Mouse (Mus musculus) stomach, postnatal 0 days (tissue): ENCODE results near the gene Celsr2. TPM values are rescaled to one million over a fixed set of nuclear protein-coding genes. Genes with fewer than 3 reads are reported as not detected.

ENCODE experiments used
- ATAC-seq: fragments of 200-750 bp; cut with Nextera tagmentation; 2 replicates; pipeline ENCODE4 v1.8.0; 2017; ENCODE audit not compliant: low FRiP score, low TSS enrichment
- DNase-seq: peaks from one replicate; pipeline ENCODE4 v3.0.0-alpha.2; 2016; ENCODE audit warnings: low spot score
- H3K27ac ChIP-seq: fragments of 300-500 bp; sonication (generic); replicated peaks from 2 replicates; pipeline ENCODE4 v1.5.1; 2014; ENCODE audit warnings: mild to moderate bottlenecking, control low read depth
- H3K27me3 ChIP-seq: fragments of 300-500 bp; sonication (generic); 2 replicates; pipeline ENCODE4 v1.6.1; 2014; ENCODE audit warnings: low read length; ENCODE audit not compliant: control insufficient read depth, insufficient read depth
- H3K36me3 ChIP-seq: fragments of 300-500 bp; sonication (generic); 2 replicates; pipeline ENCODE4 v1.6.1; 2014; ENCODE audit warnings: low read length, mixed read lengths; ENCODE audit not compliant: control insufficient read depth, insufficient read depth
- H3K4me1 ChIP-seq: fragments of 300-500 bp; sonication (generic); replicated peaks from 2 replicates; pipeline ENCODE4 v1.6.1; 2014; ENCODE audit warnings: antibody characterized with exemption; ENCODE audit not compliant: control insufficient read depth, insufficient read depth
- H3K4me2 ChIP-seq: fragments of 300-500 bp; sonication (generic); replicated peaks from 2 replicates; pipeline ENCODE4 v1.6.1; 2014; ENCODE audit warnings: low read depth, mild to moderate bottlenecking, control low read depth, moderate library complexity
- H3K4me3 ChIP-seq: fragments of 300-500 bp; sonication (generic); 2 replicates; pipeline ENCODE4 v1.5.1; 2014; ENCODE audit warnings: low read depth, low read length, control low read depth
- H3K9ac ChIP-seq: fragments of 300-500 bp; sonication (generic); 2 replicates; pipeline ENCODE4 v1.6.1; 2014; ENCODE audit warnings: mild to moderate bottlenecking, low read length, control low read depth, mixed read lengths
- H3K9me3 ChIP-seq: fragments of 300-500 bp; sonication (generic); 2 replicates; pipeline ENCODE4 v1.6.1; 2016; ENCODE audit warnings: low read length; ENCODE audit not compliant: control insufficient read depth
- CTCF ChIP-seq: IDR thresholded peaks from 2 replicates; pipeline ENCODE4 v1.5.1; 2016; ENCODE audit warnings: antibody characterized with exemption, low read depth, mild to moderate bottlenecking, moderate library complexity
- EP300 ChIP-seq: optimal IDR thresholded peaks from 2 replicates; pipeline ENCODE3; 2016; ENCODE audit warnings: antibody characterized with exemption
- WGBS: fragments of 180-500 bp; shearing (Covaris S2); extraction: QIAGEN DNeasy Blood & Tissue Kit; methylation state at CpG from one replicate; pipeline ENCODE4 v1.1.7; 2014; 5-methylcytosine and 5-hydroxymethylcytosine counted together
- polyA plus RNA-seq: library from polyadenylated mRNA; unstranded; fragments of >200 nt; fragmentation: Nextera tagmentation; extraction: Ambion mirVana; gene quantifications from 2 replicates; pipeline ENCODE4 v1.2.1, GENCODE M21; 2015

Celsr2 gene
- polyA plus RNA-seq, 1 experiment from 2014 or later = 7.5 TPM

GRCm38 (mm10) chr3:108444698-108445365, 29.5 kb upstream of the Celsr2 start, which contains the start of gene Sars:
TSS of gene Sars (minus strand) at chr3:108445209.
- WGBS = under 1% methylated on average over 41 of the region's 41 CpGs
- Histone ChIP-seq H3K9ac (peak within 1 kb of the TSS; percentile 81), H3K27ac (peak within 1 kb of the TSS; percentile 87), H3K4me1 (0 out of 2 replicates have a peak, but pooled peaks cover 3% of the 10 kb centered on the region), H3K36me3 (0 out of 2 replicates have a peak, but pooled peaks cover 3% of the 10 kb centered on the region), H3K4me3 (peak within 1 kb of the TSS; percentile 85), H3K4me2 (peak within 1 kb of the TSS; percentile 82), H3K9me3 (no peaks in the 10 kb centered on the region), H3K27me3 (no peaks in the 10 kb centered on the region)
- peak; percentile 96 for DNase-seq
- ATAC-seq = peak; percentile 97
- peak; percentile 58 for TF ChIP-seq CTCF
- no peak for TF ChIP-seq EP300

DNA sequence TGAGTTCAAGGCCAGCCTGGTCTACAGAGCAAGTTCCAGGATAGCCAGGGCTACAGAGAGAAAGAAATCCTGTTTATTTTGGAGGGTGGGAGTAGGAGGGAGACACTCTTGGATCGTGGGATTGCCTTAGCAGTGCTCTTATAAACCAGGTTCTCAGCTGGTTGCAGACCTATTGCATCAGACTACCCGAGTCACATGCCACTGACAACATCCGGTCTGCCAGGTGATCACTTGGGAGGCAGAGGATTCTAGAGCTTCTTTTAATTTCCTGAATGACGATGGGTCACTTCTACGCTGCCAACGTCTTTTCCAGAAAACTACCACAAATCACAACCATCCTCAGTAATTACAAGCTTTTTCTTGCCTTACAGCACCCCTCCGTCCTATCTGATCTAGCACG, 28.7 kb upstream of the Celsr2 start:
- H3K4me2 ChIP-seq = peak overlapping the region; percentile 82
- H3K4me3 ChIP-seq = peak overlapping the region; percentile 85
- TF ChIP-seq CTCF (no peak), EP300 (no peak)
- peak; percentile 70; the same call in 1 of the 2 replicates for ATAC-seq
- peak overlapping the region; percentile 87 for H3K27ac ChIP-seq
- peak overlapping the region; percentile 81 for H3K9ac ChIP-seq
- 12% methylated on average over 8 of the region's 8 CpGs for WGBS
- no peaks in the 10 kb centered on the region for H3K27me3 ChIP-seq
- no peaks in the 10 kb centered on the region for H3K9me3 ChIP-seq
- 0 out of 2 replicates have a peak, but pooled peaks cover 3% of the 10 kb centered on the region for H3K4me1 ChIP-seq
- DNase-seq = peak; percentile 73
- H3K36me3 ChIP-seq = 0 out of 2 replicates have a peak, but pooled peaks cover 3% of the 10 kb centered on the region

GRCm38 (mm10) chr3:108436380-108436714, 21.0 kb upstream of the Celsr2 start:
- TF ChIP-seq CTCF (peak; percentile 37), EP300 (no peak)
- Histone ChIP-seq H3K27me3 (no peaks in the 10 kb centered on the region), H3K4me1 (no peaks in the 10 kb centered on the region), H3K9ac (no peak overlapping the region), H3K4me2 (no peak overlapping the region), H3K9me3 (no peaks in the 10 kb centered on the region), H3K4me3 (no peak overlapping the region), H3K36me3 (peaks cover 19% of the 10 kb centered on the region), H3K27ac (no peak overlapping the region)
- 85% methylated on average over 7 of the region's 7 CpGs for WGBS
- ATAC-seq (no peak), DNase-seq (no peak)

DNA sequence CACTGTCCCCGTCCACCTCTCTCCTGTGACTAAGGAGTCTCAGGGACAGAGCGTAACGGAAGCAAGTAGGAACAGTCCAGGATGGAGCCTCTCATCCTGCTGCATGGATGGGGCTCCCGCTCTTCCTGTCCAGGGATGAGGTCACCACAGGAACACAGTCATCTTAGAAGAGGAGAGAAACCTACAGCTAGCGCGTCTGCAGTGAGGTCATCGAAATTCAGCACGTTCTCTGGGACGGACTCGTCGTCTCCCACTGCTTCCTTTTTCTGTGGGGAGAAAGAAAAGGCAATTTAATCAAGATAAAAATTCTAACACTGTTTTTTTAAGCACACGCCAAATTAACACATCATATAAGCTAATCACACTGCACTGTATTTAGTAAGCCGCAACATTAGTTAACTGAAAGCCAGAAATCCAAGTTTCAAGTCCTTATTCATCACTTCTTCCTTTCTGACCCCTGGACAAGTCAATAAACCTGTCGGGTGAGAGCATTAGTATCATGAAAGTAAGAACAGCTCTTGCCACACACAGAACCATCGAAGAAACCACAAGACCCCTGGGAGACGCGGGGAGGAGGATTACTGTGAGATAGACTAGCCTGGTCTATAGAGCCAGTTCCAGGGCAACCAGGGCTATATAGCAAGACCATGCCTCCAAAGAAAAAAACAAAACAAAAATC, 20.5 kb upstream of the Celsr2 start:
- H3K9ac ChIP-seq = no peak overlapping the region
- TF ChIP-seq CTCF (no peak), EP300 (no peak)
- H3K4me2 ChIP-seq = no peak overlapping the region
- 84% methylated on average over 17 of the region's 17 CpGs for WGBS
- no peaks in the 10 kb centered on the region for H3K4me1 ChIP-seq
- no peaks in the 10 kb centered on the region for H3K9me3 ChIP-seq
- no peak overlapping the region for H3K4me3 ChIP-seq
- no peaks in the 10 kb centered on the region for H3K27me3 ChIP-seq
- DNase-seq (no peak), ATAC-seq (no peak)
- H3K27ac ChIP-seq = no peak overlapping the region
- H3K36me3 ChIP-seq = peaks cover 21% of the 10 kb centered on the region

- Histone ChIP-seq H3K27ac (no peak overlapping the region), H3K4me2 (no peak overlapping the region), H3K9me3 (no peaks in the 10 kb centered on the region), H3K4me1 (no peaks in the 10 kb centered on the region), H3K4me3 (no peak overlapping the region), H3K27me3 (no peaks in the 10 kb centered on the region), H3K9ac (no peak overlapping the region), H3K36me3 (peaks cover 26% of the 10 kb centered on the region)
- ATAC-seq (no peak), DNase-seq (no peak)
- no peak for TF ChIP-seq EP300
- no peak for TF ChIP-seq CTCF
- 59% methylated on average over 19 of the region's 19 CpGs for WGBS
Measured at GRCm38 (mm10) chr3:108433881-108434495, 18.6 kb upstream of the Celsr2 start.
